Mouse (Mus musculus): ENCODE data around the gene Olfr399. TPM values are rescaled to one million over a fixed set of nuclear protein-coding genes. Genes with fewer than 3 reads are reported as not detected.

Gene Olfr399
- polyA plus RNA-seq, 1 experiment: not detected

GRCm38 (mm10) chr11:74051347-74051746 lies 5.1 kb downstream of the Olfr399 start:
- TF ChIP-seq MYOG (IDR thresholded peaks at IDR 0.05; ENCODE audit: control insufficient read depth, extremely low read depth, insufficient read length): no peak
- no peak for TF ChIP-seq MYOD1 (IDR thresholded peaks at IDR 0.05; ENCODE audit: control insufficient read depth, insufficient read length, low read depth)
- TF ChIP-seq CEBPB (IDR thresholded peaks at IDR 0.05; ENCODE audit: low read depth): no peak
- TF ChIP-seq MAX (IDR thresholded peaks at IDR 0.05): no peak
- TF ChIP-seq FOSL1 (IDR thresholded peaks at IDR 0.05; ENCODE audit: insufficient read depth, low read length, poor library complexity, severe bottlenecking): no peak
- no peak for TF ChIP-seq USF1 (IDR thresholded peaks at IDR 0.05; ENCODE audit: low read depth)
- no peak for TF ChIP-seq CTCF (IDR thresholded peaks at IDR 0.05; ENCODE audit: control insufficient read depth, insufficient read depth, insufficient read length)

More at GRCm38 (mm10) chr11:74051347-74051746, 5.1 kb downstream of the Olfr399 start:
- H3K27me3 ChIP-seq (ENCODE audit: control insufficient read depth, insufficient read depth, insufficient read length): no peaks in the 10 kb centered on the region
- H3K36me3 ChIP-seq (ENCODE audit: control insufficient read depth, insufficient read depth): no peaks in the 10 kb centered on the region
- no peaks in the 10 kb centered on the region for H3K79me3 ChIP-seq (ENCODE audit: low read depth)
- no peaks in the 10 kb centered on the region for H3K79me2 ChIP-seq (ENCODE audit: control insufficient read depth, insufficient read depth)
- no peak overlapping the region for H3ac ChIP-seq (ENCODE audit: control insufficient read depth, insufficient read length, low read depth)
- H3K4me3 ChIP-seq (ENCODE audit: insufficient read depth, poor library complexity, severe bottlenecking): no peak overlapping the region

Other genes with a start within 250 kb of the Olfr399 start
- not detected for gene Olfr392, start 239.6 kb downstream of the Olfr399 start, polyA plus RNA-seq (2012; fragmentation: generic; extraction: Trizol)
- gene Olfr393, start 205.2 kb downstream of the Olfr399 start, polyA plus RNA-seq (2012; fragmentation: generic; extraction: Trizol): not detected
- not detected for gene Olfr394, start 165.8 kb downstream of the Olfr399 start, polyA plus RNA-seq (2012; fragmentation: generic; extraction: Trizol)
- gene Olfr395, start 147.3 kb downstream of the Olfr399 start, polyA plus RNA-seq (2012; fragmentation: generic; extraction: Trizol): not detected
- gene Olfr23, start 119.9 kb downstream of the Olfr399 start, polyA plus RNA-seq (2012; fragmentation: generic; extraction: Trizol): not detected
- gene Olfr397, start 95.8 kb downstream of the Olfr399 start, polyA plus RNA-seq (2012; fragmentation: generic; extraction: Trizol): not detected
- gene Olfr398, start 66.2 kb downstream of the Olfr399 start, polyA plus RNA-seq (2012; fragmentation: generic; extraction: Trizol): not detected
- gene Olfr139, start 64 bp downstream of the Olfr399 start, polyA plus RNA-seq (2012; fragmentation: generic; extraction: Trizol): not detected
- gene Zfp616, start 13.3 kb upstream of the Olfr399 start, polyA plus RNA-seq (2012; fragmentation: generic; extraction: Trizol): not detected
- gene Olfr401, start 57.1 kb upstream of the Olfr399 start, polyA plus RNA-seq (2012; fragmentation: generic; extraction: Trizol): not detected
- not detected for gene Olfr402, start 96.9 kb upstream of the Olfr399 start, polyA plus RNA-seq (2012; fragmentation: generic; extraction: Trizol)
- gene Olfr403, start 129.6 kb upstream of the Olfr399 start, polyA plus RNA-seq (2012; fragmentation: generic; extraction: Trizol): not detected
- gene Olfr43, start 154.8 kb upstream of the Olfr399 start, polyA plus RNA-seq (2012; fragmentation: generic; extraction: Trizol): not detected
- gene Olfr406, start 203.2 kb upstream of the Olfr399 start, polyA plus RNA-seq (2012; fragmentation: generic; extraction: Trizol): not detected
- gene Olfr59, start 227.1 kb upstream of the Olfr399 start, polyA plus RNA-seq (2012; fragmentation: generic; extraction: Trizol): not detected